Mouse (Mus musculus): Measurements from ENCODE around the gene Plcl2. TPM values are rescaled to one million over a fixed set of nuclear protein-coding genes. Genes with fewer than 3 reads are reported as not detected.

The Plcl2 gene
- polyA plus RNA-seq, 1 experiment from 2014 or later, result 5.6 TPM

DNA sequence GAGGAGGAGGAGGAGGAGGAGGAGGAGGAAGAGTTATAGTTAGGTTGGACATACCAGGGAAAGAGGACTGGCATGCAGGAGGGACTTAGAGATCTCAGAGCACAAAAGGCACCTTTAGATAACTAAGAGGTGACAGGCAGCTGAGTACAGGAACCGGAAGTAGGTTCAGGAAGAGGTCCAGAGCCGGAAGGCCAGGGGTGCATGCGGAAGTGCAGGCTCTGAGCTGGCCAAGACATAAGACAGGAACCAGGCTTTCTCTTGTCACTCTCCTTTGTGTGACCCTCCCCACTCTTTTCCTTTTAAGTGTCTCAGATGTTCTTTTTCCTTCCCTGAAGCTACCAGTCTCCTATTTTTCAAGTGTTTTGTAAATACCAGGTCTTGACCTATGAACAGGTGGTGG lies 38.0 kb upstream of the Plcl2 start:
- H3K27ac ChIP-seq (ENCODE audit: low read depth), result peak overlapping the region; percentile 46; the same call in 1 of the 2 replicates
- no peak overlapping the region for H3K4me2 ChIP-seq
- TF ChIP-seq CTCF (IDR thresholded peaks at IDR 0.05; ENCODE audit: low read depth), result no peak
- no peaks in the 10 kb centered on the region; the same call in 1 of the 2 replicates for H3K4me1 ChIP-seq (ENCODE audit: insufficient read depth)
- 28% methylated on average over 3 of the region's 3 CpGs for WGBS
- no peaks in the 10 kb centered on the region for H3K27me3 ChIP-seq (ENCODE audit: insufficient read depth, low read length)
- no peaks in the 10 kb centered on the region for H3K36me3 ChIP-seq (ENCODE audit: insufficient read depth)
- H3K9ac ChIP-seq, result no peak overlapping the region
- DNase-seq (peak; percentile 58), ATAC-seq (ENCODE audit: insufficient read depth) (peak; percentile 59; the same call in 1 of the 2 replicates)
- H3K4me3 ChIP-seq (ENCODE audit: low read depth, low read length), result no peak overlapping the region
- H3K9me3 ChIP-seq (ENCODE audit: low read depth, low read length), result no peaks in the 10 kb centered on the region

DNA sequence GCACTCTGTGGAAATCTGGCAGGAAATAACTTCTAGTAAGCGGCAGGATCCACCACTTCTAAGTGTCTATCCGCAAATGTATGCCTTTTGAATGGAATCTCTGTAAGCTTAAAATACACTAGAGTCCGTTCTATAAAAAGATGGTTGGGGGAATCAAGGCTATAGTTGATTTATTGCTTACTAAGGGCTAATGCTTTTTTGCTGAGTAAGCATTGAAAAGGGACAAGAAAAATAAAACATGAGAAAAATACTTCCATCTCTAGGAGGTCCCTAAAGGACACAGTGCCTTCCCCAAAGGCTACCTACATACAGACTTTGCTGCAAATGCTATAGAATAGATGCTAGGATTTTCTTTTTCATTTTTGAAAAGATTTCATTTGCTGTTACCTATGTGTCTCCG lies 31.9 kb upstream of the Plcl2 start:
- no peaks in the 10 kb centered on the region for H3K36me3 ChIP-seq (ENCODE audit: insufficient read depth)
- no peaks in the 10 kb centered on the region for H3K9me3 ChIP-seq (ENCODE audit: low read depth, low read length)
- DNase-seq (no peak), ATAC-seq (ENCODE audit: insufficient read depth) (no peak)
- no peaks in the 10 kb centered on the region for H3K27me3 ChIP-seq (ENCODE audit: insufficient read depth, low read length)
- no peak overlapping the region for H3K27ac ChIP-seq (ENCODE audit: low read depth)
- H3K9ac ChIP-seq, result no peak overlapping the region
- no peak overlapping the region for H3K4me3 ChIP-seq (ENCODE audit: low read depth, low read length)
- TF ChIP-seq CTCF (IDR thresholded peaks at IDR 0.05; ENCODE audit: low read depth), result no peak
- WGBS, result 76% methylated on average over 4 of the region's 4 CpGs
- no peak overlapping the region for H3K4me2 ChIP-seq
- no peaks in the 10 kb centered on the region for H3K4me1 ChIP-seq (ENCODE audit: insufficient read depth)

DNA sequence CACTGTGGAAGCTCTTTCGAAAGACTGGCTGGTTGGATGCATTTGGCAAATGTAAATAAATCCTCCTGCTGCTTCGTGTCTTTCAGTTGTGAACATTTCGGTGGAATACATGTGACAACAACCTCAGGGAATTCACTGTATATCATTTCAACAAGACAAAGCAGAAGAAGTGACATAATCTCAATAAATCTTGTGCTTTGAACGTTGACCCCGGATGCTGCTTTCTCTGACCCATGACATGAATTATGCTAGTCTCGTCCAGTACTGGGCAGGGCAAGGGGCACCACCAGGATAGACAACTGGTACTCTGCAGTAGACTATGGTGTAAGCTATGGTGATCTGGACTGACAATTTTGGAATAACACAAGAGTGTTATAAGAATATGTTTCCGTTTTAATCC lies 28.3 kb upstream of the Plcl2 start:
- ATAC-seq (ENCODE audit: insufficient read depth) (no peak), DNase-seq (no peak)
- Histone ChIP-seq H3K9me3 (ENCODE audit: low read depth, low read length) (no peaks in the 10 kb centered on the region), H3K9ac (no peak overlapping the region), H3K4me1 (ENCODE audit: insufficient read depth) (no peaks in the 10 kb centered on the region), H3K4me2 (no peak overlapping the region), H3K27me3 (ENCODE audit: insufficient read depth, low read length) (no peaks in the 10 kb centered on the region), H3K4me3 (ENCODE audit: low read depth, low read length) (no peak overlapping the region), H3K27ac (ENCODE audit: low read depth) (no peak overlapping the region), H3K36me3 (ENCODE audit: insufficient read depth) (no peaks in the 10 kb centered on the region)
- no peak for TF ChIP-seq CTCF (IDR thresholded peaks at IDR 0.05; ENCODE audit: low read depth)
- WGBS, result 46% methylated on average over 7 of the region's 7 CpGs

DNA sequence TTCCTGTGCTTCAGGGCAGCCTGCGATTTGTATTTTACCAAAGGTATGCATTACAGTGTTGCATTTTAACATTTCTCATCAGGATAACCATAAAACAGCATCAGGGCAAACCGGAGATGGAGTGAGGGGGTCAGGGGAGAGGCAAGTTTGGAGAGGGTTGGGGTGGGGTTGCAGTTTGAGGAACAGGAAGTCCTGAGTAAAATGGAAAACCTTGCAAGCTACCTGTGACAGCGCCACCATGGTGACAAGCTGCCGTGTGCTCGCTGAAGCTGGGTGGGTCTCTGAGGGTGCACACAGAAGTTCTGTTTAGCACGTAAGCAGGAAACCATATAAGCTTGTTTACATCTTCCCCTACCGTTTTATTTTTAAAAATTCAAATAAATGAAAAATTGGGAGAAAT lies 25.5 kb upstream of the Plcl2 start:
- no peak overlapping the region for H3K4me3 ChIP-seq (ENCODE audit: low read depth, low read length)
- no peaks in the 10 kb centered on the region for H3K9me3 ChIP-seq (ENCODE audit: low read depth, low read length)
- H3K4me1 ChIP-seq (ENCODE audit: insufficient read depth), result no peaks in the 10 kb centered on the region
- no peak for ATAC-seq (ENCODE audit: insufficient read depth)
- no peak overlapping the region for H3K9ac ChIP-seq
- no peak overlapping the region for H3K4me2 ChIP-seq
- DNase-seq, result no peak
- H3K27ac ChIP-seq (ENCODE audit: low read depth), result no peak overlapping the region
- H3K36me3 ChIP-seq (ENCODE audit: insufficient read depth), result no peaks in the 10 kb centered on the region
- H3K27me3 ChIP-seq (ENCODE audit: insufficient read depth, low read length), result no peaks in the 10 kb centered on the region
- no peak for TF ChIP-seq CTCF (IDR thresholded peaks at IDR 0.05; ENCODE audit: low read depth)
- 72% methylated on average over 7 of the region's 7 CpGs for WGBS

DNA sequence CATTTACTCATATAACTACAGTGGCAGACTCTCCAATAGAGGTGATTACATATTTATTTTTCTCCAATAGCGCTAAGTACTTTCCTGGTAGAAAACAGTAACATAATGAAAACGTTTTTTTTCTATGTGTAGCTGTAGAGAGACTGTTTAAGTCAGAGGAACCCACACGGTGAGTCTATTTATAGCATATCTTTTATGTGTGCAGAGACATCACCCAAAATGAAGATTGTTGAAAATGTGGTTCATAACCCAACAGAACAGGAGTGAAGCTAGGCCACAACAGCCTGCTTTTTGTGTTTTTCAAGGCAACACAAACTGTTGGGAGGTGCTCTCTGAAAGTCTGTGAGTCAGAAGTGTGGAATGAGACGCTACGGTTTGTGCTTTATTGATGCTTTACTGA lies 24.2 kb upstream of the Plcl2 start:
- WGBS, result 70% methylated on average over 5 of the region's 5 CpGs
- Histone ChIP-seq H3K9me3 (ENCODE audit: low read depth, low read length) (no peaks in the 10 kb centered on the region), H3K27ac (ENCODE audit: low read depth) (no peak overlapping the region), H3K4me3 (ENCODE audit: low read depth, low read length) (no peak overlapping the region), H3K36me3 (ENCODE audit: insufficient read depth) (no peaks in the 10 kb centered on the region), H3K4me2 (no peak overlapping the region), H3K9ac (no peak overlapping the region), H3K27me3 (ENCODE audit: insufficient read depth, low read length) (no peaks in the 10 kb centered on the region), H3K4me1 (ENCODE audit: insufficient read depth) (no peaks in the 10 kb centered on the region)
- TF ChIP-seq CTCF (IDR thresholded peaks at IDR 0.05; ENCODE audit: low read depth), result no peak
- DNase-seq, result no peak
- ATAC-seq (ENCODE audit: insufficient read depth), result no peak

DNA sequence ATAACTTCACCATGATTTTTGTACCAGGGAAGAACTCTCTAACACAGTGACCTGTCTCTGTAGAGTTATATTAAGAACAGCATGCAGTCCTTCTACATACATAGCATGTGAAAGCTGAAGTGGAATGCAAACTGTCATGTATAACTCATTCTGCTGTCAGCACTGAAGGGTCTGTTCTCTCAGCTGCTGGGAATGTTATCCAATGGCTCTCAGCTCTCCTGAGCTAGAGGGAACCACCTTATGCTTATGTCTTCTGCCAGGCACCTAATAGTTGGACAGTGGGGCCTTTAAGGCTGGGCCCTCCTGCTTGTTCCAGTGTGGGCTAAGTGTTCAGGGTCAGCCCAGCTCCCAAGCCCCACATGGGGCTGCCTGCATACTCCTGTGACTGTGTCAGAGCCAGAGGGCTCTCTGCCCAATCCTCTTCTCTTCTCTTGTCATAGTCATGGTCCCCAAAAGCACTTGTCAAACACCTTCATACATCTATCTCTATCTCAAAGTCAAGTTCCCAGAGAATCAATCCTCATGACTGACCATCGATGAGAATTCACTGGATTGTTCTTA lies 22.1 kb upstream of the Plcl2 start:
- Histone ChIP-seq H3K36me3 (ENCODE audit: insufficient read depth) (no peaks in the 10 kb centered on the region), H3K9me3 (ENCODE audit: low read depth, low read length) (no peaks in the 10 kb centered on the region), H3K4me2 (no peak overlapping the region), H3K4me1 (ENCODE audit: insufficient read depth) (no peaks in the 10 kb centered on the region), H3K9ac (no peak overlapping the region), H3K27ac (ENCODE audit: low read depth) (no peak overlapping the region), H3K4me3 (ENCODE audit: low read depth, low read length) (no peak overlapping the region), H3K27me3 (ENCODE audit: insufficient read depth, low read length) (no peaks in the 10 kb centered on the region)
- 85% methylated on average over 1 of the region's 1 CpGs for WGBS
- TF ChIP-seq CTCF (IDR thresholded peaks at IDR 0.05; ENCODE audit: low read depth), result no peak
- ATAC-seq (ENCODE audit: insufficient read depth) (no peak), DNase-seq (no peak)

DNA sequence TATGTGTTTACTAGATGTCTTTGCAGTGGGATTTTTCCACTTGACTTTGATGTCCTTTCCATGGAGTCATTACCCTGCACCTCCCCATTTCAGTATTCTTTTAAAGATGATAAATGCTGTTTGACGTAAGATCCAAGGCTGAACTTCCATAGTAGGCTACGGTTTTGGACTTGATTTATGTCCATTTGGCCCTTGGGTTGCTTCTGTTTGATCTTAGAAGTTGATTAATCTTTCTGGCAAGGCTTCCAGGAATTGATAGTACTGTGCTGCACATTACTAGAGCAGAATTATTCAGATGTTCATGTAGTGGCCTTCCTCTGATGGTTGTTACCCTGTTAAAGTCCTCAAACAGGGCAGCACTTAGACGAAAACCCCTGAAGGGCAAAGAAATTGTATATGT lies 21.5 kb upstream of the Plcl2 start:
- H3K9ac ChIP-seq, result no peak overlapping the region
- H3K27ac ChIP-seq (ENCODE audit: low read depth), result no peak overlapping the region
- DNase-seq (no peak), ATAC-seq (ENCODE audit: insufficient read depth) (no peak)
- TF ChIP-seq CTCF (IDR thresholded peaks at IDR 0.05; ENCODE audit: low read depth), result no peak
- no peaks in the 10 kb centered on the region for H3K36me3 ChIP-seq (ENCODE audit: insufficient read depth)
- H3K9me3 ChIP-seq (ENCODE audit: low read depth, low read length), result no peaks in the 10 kb centered on the region
- H3K4me1 ChIP-seq (ENCODE audit: insufficient read depth), result no peaks in the 10 kb centered on the region
- no peak overlapping the region for H3K4me3 ChIP-seq (ENCODE audit: low read depth, low read length)
- 61% methylated on average over 3 of the region's 3 CpGs for WGBS
- H3K27me3 ChIP-seq (ENCODE audit: insufficient read depth, low read length), result no peaks in the 10 kb centered on the region
- H3K4me2 ChIP-seq, result no peak overlapping the region

DNA sequence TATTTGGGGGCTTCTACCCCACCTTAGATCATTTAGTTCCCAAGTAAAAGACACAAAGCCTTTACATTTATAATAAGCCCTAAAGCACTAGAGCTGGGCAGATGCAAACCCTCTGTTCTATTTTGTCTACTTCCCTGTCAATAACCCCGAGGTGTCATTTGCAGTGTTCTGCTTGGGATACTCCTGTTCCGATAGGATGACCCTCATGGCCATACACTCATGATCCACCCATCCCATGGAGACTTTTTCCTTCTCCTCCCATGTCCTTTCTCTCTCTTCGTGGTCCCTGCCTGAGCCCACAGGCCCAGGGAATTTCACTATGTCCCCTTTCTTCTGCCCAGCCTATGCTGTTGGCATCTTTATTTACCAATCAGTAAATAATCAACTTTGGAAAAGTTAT lies 20.8 kb upstream of the Plcl2 start:
- H3K9me3 ChIP-seq (ENCODE audit: low read depth, low read length), result no peaks in the 10 kb centered on the region
- no peaks in the 10 kb centered on the region for H3K4me1 ChIP-seq (ENCODE audit: insufficient read depth)
- H3K4me2 ChIP-seq, result no peak overlapping the region
- H3K4me3 ChIP-seq (ENCODE audit: low read depth, low read length), result no peak overlapping the region
- TF ChIP-seq CTCF (IDR thresholded peaks at IDR 0.05; ENCODE audit: low read depth), result no peak
- H3K36me3 ChIP-seq (ENCODE audit: insufficient read depth), result no peaks in the 10 kb centered on the region
- H3K9ac ChIP-seq, result no peak overlapping the region
- 75% methylated on average over 3 of the region's 3 CpGs for WGBS
- DNase-seq (no peak), ATAC-seq (ENCODE audit: insufficient read depth) (no peak)
- H3K27ac ChIP-seq (ENCODE audit: low read depth), result no peak overlapping the region
- no peaks in the 10 kb centered on the region for H3K27me3 ChIP-seq (ENCODE audit: insufficient read depth, low read length)
